Mouse (Mus musculus) heart, postnatal 10 days (tissue): ENCODE measurements around the gene Fam69a. TPM values are rescaled to one million over a fixed set of nuclear protein-coding genes. Genes with fewer than 3 reads are reported as not detected.

Experiments used
- DNase-seq, 2 experiments: peaks; one replicate each; pipeline ENCODE4 v3.0.0; 2021
- intact Hi-C: fragments of 180-260 bp; cut with DNase I; formaldehyde crosslinking; loops from one replicate; pipeline ENCODE4 v1.15.1; 2025
- total RNA-seq, 2 experiments: library from RNA; stranded (reverse); gene quantifications; 2 replicates each; pipeline ENCODE4 v1.2.3; 2021

The Fam69a gene
- total RNA-seq, 2 experiments from 2014 or later = 9.0 to 10.4 TPM

DNA sequence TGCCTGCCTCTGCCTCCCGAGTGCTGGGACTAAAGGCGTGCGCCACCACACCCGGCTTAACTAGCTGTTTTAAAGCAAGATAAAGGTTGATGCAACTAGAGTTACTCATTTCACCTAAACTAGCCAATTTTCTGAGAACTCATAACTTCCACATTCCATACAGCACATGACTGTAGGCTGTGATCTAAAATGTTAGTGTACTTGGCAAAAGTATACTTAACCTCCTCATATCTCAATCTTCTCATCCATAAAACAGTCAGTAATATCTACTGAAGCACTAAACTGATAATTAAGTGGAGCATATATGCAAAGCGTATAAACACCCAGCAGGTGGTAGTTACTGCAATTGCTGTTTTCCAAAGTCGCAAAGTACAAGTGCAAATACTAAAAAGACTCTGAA lies 113.6 kb downstream of the Fam69a start:
- DNase-seq = no peak
- intact Hi-C loops = no loop called here

DNA sequence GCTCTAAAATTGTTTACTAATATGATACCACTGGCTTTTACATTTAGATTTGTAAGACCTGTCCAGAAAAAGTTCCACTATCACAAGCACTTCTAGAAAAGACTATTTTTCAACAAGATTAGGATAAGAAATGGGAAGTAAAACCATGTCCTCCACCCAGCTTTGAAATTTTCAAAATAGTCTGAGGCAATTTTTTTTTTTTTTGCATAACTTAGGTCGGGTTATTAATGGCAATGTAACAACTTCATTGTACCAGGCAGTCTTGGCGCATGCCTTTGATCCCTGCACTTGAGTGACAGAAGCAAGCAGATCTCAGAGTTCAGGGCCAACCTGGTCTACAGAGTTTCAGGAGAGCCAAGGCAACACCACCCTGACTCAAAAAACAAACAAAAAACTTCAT lies 117.2 kb downstream of the Fam69a start:
- no peak for DNase-seq
- intact Hi-C loops = loop anchor here (2.0 kb wide), 1 partner anchor 31 kb away; the partner anchor contains the start of gene Rpl5

DNA sequence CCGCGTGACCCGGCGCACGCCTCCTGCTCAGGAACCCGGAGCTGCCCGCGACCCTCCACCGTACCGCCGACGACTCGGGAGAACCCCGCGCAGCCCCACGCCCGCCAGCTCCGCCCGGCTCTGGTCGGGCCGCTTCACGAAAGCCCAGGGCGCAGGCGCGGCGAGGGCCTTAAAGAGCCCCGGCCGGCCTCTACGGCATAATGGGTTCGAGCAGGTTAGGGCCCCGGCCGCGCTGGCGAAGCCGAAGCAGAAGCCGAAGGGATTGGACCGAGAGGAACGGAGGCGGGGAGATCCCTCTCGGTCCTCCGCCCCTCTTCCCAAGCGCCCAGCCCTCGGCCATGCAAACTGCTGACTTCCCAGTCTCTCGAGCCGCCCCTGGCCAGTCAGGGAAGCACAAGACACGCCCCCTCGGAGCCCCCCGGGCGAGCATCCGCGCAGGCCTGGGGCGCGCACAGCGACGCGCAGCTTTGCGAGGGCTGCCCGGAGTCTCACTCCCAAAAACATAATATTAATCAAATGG lies 117.9 kb downstream of the Fam69a start:
- DNase-seq = peak; percentile 93 to 96
- intact Hi-C loops = loop anchor here (2.0 kb wide), 1 partner anchor 32 kb away; the partner anchor contains the start of gene Rpl5

DNA sequence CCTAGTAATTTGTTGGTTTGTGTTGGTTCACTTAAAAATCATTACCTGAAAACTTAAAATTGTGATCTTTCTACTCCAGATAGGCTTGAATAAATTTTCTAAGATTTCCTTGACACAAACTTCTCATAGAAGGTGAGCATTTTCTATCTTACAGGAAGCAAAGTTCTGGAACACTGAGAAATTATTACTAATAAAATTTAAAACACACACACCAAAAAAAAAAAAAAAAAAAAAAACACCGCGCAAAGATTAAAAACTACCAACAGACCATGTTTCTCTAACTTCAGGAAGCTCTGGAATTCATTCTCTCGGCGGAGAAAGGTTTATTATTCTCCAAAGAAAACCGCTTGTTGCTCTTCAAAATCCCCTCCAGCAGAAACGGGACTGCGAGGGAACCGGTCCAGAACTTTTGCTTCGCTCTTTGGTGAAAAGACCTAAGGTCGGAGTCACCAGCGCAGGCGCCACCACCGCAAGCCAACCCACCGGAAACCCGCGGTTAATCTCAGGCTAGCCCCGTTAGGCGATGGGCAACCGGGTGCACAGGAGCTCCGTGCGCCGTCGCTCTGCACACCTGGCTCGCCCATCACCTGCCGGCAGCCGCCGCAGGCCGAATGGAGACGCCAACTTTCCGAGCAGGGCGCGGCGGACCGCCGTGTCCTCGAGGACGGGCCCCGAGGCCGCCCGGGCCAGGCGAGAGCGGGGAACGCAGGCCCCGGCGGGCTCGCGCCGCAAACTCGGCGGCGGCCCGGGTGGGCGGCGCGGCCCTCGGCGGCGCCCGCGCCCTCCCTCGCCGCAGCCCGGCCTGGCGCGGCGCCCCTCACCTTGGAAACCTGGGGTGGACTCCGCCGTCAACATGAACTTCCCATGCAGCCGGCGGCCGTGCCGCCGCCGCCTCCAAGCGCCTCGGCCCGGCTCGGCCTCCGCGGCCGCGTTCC lies 118.6 kb downstream of the Fam69a start:
- DNase-seq = peak; percentile 75 to 79
- intact Hi-C loops = loop anchor here (2.0 kb wide), 1 partner anchor 33 kb away; the partner anchor contains the start of gene Rpl5

DNA sequence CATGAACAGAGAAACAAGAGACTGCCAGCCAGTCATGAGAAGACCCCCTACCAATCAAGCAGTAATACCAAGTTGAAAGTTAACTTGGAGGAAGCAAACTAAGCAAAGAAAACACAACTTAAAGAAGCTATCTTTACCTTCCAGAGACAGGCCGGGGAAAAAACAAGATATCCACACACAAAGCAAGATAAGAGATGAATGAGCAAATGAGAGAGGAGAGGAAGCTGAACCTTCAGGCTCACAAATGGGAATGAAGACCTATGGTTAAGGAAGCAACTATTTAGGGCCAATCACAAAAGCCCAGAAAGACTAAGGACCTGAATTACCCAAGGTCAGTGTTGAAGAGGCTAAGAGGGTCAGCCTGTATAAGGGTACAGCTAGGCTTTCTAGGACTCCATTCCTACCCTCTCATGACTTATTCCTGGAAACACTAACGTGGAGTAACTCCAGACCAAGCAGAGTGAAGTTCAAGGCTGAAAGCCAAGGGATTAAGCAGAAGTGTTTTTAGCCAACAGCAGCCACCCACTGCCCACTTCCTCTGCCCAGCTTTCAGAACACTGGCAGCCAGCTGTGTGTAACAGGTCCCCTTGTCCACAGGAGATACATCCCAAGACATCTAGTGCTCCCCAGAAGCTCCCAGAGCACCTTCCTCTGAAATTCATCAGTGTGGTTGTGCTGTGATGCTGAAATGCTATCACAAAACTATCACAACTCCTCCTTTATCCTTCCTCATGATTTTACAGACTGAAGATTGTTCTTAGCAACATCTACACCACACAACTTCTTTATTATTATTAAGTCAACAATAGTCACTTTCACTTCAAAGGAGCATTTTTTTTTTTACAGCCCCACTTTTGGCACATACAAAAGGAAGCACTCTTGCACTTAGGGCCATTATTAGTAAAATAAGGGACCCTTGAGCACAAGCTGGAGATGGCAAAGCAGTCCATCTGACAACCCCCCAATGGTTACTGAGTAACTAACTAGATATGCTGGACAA lies 120.5 kb downstream of the Fam69a start:
- peak; percentile 37 to 38 for DNase-seq
- intact Hi-C loops = no loop called here

DNA sequence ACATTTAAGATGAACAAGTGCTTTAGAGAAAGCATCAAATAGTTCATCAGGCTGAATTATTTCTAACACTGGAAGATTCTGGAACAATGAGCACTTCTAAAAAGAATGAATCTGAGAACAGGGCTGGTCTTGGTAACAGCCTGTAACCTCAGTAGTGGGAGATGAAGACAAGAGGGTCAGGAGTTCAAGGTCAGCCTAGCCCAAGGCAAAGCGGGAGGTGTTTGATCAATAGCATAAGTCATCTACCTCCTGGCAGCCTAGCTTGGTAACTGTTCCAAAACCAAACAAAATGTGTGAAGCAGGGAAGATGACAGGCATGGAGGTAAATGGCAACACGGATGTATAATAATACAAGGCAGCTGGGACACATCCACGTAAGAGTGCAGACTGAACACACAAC lies 122.9 kb downstream of the Fam69a start:
- no peak for DNase-seq
- intact Hi-C loops = no loop called here

DNA sequence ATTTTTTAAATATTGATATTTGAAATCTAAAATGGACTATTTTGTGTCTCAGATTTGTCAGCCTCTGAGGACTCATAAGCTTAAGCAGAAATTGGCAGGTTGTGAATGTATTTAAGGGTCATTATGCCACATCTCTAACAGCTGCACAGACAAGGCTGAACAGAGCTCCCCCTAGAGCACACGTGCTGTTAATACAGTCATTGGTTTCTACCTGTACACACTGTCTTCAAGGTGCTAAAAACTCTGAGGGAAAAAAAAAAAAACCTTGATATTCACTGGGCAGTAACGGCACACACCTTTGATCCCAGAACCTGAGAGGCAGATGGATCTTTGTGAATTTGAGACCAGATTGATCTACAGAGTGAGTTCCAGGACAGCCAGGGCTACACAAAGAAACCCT lies 127.9 kb downstream of the Fam69a start:
- DNase-seq = no peak
- intact Hi-C loops = no loop called here

Other genes with a start within 250 kb of the Fam69a start
- not detected for gene Ube2d2b, start 157.0 kb downstream of the Fam69a start, total RNA-seq
- gene Evi5, start 112.0 kb downstream of the Fam69a start, total RNA-seq = 10 to 100 TPM; 38.8 to 39.6 TPM
- gene Rpl5, start 86.6 kb downstream of the Fam69a start, total RNA-seq = 10 to 100 TPM; 54.4 to 56.2 TPM
- 10 to 100 TPM; 19.7 to 24.9 TPM for gene Mtf2, start 78.6 kb upstream of the Fam69a start, total RNA-seq
- 10 to 100 TPM; 25.9 to 39.3 TPM for gene Tmed5, start 145.5 kb upstream of the Fam69a start, total RNA-seq
- gene Ccdc18, start 145.8 kb upstream of the Fam69a start, total RNA-seq = 1 to 10 TPM; 1.2 to 1.3 TPM